Mouse (Mus musculus) urinary bladder, postnatal 36 days (tissue): ENCODE data around the gene Arhgap19.
"Not testable (repeated sequence)": the region's sequence is repeated elsewhere in the genome, so short reads cannot be mapped to it uniquely, and the experiment has no call there.

Experiments
- DNase-seq, 2 experiments: peaks; one replicate each; pipeline ENCODE4 v3.0.0; 2022; ENCODE audit warnings: low spot score in 2 of 2, mixed read lengths in 1 of 2

The Arhgap19 gene

DNA sequence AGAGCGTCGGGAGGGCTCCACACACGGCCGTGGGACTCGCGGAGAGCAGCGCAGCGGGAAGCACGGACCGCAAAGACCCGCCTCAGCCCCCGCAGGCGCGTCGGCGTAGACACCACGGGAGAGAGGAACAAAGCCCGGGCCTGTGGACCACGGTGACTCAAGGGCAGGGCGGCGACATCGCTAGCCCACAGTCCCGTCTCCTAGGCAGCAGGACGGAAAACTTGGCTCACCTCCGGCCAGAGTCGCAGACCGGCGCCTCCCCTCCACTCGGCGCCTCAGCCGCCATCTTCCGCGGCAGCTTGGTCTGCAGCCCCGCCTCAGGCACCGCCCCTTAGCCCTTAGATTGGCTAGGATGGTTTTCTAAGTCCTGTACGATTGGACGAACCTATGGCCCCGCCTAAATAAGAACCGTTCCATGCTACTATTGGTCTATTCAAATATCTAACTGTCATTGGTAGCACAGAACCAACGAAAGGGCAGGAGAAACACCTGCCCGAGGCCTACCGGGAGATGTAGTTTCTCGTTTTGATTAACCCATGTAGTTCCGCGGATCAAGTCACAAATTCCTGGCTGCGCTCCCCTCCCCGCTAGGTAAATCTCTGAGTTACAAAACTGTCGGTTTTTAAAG, at the start of gene Arhgap19:
TSS of gene Arhgap19 (minus strand) at position 306 of the 628 bp plus-strand sequence.
- DNase-seq = peak; percentile 82 to 91

DNA sequence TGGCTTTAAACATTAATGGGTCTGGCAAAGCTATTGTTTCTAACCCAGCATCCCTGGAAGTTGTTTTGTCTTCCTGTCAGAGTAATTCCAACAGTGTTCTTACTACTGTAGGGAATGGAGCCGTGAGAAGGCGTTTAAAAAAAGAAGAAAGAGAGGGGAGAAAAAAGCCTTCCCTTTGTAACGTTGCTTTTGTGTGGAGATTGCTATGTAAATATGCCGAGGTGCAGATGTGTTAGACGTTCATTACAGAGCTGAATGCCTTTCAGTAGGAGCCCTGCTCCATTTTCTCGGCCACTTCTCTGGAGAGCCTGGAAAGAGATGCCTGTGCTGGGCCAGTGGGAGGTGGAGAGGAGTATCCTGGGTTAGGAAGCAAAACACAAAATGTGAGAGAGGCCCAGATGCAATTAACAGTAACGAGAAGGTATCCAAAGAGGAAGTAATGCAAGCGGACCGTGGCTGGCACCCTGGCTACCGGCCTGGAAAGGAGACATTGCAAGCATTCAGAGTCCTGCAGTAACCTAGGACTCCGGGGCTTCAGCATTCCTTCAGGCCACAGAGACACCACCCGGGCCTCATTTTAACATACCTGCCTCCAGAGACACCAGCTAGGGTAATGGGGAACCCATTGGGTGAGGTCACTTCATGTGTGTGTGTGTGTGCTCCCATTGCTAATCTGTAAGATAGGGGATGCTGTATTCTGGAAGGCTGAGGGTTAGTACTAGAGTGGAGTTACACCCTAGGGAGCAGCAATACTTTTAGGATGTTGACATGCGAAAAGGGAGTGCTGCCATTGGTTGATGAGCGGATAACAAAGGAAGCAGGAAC, 49.1 kb upstream of the Arhgap19 start:
- DNase-seq = no peak

DNA sequence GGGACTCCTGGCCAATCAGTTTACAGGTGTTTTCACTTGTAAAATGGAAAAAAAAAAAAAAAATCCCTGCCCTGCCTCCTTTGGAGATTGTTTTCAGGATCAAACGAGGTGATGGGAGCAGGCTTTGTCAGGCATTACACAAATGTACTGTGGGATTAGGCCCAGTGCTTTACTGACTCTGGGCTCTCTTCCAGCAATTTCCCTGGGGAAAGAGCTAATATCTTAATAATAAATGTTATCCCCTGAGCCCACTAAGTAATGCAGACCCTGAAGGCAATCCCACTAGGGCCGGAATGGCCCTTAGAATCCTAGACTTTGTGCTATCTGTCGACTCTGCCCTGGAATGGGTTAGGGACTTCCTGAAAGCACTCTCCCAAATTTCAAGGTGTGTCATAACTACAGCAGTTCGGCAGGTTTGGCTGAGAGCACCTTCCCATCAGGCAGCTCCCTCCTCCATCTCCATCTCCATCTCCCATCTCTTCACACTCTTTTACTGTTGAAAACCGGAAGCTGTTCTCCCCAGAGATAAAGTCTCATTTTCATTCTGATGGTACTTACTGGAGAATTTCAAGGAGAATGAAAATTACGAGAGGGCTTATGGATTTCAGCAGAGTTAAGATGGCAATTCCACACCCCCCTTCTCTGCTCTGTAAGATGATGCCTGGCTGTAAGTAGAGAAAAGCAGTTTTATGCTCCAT, 48.3 kb upstream of the Arhgap19 start:
- no peak for DNase-seq

DNA sequence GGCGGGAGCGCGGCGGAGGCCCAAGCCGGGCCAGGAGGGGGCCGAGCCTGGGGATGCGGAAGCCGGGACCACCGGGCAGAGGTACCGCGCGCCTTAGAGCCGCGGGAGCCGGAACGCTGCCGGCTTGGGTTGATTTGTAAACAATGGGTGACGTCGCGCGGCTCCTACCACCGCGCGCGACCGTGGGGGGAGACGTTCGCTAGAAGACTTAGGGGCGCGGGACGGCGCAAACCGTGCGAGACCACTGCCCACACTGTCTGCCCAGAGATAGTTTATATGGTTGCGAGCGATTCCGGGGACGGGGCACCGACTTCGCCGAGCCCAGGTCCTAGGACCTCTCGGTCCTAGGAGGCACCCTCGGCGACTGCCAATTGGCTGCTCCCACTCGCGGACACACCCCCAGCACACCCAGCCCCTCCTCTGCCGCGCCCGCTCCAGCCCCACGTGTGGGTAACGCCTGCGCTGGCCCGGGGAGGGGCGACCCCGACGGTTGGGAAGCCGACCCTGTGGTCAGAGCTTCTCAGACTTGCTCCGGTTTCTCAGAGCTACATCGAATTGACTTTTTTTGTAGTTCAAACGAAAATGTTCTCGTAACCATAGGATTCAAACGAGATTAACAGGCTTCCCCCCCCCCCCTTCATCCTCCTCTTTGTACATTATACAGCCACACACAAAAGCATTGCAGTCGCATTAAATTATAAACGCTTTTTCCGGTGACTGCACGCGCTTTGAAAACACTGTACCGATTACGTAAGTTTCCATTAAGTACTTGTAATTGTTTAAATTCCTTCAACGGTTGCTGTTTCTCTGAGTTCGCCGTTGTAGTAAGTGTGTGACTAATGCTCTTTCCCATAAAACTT, 46.4 kb upstream of the Arhgap19 start, which contains the start of gene Frat2:
TSS of gene Frat2 (minus strand) at position 141 of the 860 bp plus-strand sequence.
- peak; percentile 83 to 87 for DNase-seq

DNA sequence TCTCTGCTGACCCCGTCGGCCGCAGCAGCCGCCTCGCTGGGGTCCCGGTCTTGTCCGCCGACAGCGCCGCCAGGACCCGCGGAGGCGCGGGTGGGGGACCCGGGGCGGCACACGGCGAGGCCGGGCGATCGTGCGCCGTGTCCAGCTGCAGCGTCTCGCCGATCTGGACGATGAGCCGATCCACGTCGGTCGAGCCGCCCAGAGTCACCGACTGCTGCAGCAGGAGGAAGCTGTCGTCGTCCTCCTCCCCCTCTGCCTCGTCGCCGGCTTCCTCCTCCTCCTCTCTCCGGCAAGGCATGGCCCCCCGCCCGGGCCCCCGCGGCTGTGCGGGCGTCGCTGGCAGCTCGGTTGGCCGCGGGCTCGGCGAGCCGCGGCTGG, 45.8 kb upstream of the Arhgap19 start:
- not testable (repeated sequence) for DNase-seq

DNA sequence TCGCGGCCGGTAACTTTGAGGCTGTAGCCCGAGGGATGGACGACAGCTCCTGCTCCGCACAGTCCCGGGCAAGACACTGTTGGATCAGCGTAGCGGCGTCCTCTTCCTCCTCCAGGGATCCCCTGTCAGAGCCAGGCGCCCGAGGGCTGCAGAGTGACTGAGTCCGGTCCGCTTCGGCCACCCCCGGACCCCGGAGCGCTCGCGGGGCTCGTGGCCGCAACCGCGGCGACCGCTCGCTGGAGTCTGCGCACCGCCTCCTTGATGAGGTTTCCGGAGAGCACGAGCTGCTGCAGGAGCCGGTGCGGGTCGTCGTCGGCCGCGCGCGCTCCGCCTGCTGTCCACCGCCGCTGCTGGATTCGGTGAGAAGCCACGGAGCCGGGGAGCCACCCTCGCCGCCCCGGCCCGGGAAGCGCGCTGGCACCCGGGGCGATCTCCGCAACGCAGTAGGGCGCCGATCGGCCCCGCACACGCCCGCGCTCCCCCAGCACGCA, 45.3 kb upstream of the Arhgap19 start:
- DNase-seq = peak; percentile 24 to 27

DNA sequence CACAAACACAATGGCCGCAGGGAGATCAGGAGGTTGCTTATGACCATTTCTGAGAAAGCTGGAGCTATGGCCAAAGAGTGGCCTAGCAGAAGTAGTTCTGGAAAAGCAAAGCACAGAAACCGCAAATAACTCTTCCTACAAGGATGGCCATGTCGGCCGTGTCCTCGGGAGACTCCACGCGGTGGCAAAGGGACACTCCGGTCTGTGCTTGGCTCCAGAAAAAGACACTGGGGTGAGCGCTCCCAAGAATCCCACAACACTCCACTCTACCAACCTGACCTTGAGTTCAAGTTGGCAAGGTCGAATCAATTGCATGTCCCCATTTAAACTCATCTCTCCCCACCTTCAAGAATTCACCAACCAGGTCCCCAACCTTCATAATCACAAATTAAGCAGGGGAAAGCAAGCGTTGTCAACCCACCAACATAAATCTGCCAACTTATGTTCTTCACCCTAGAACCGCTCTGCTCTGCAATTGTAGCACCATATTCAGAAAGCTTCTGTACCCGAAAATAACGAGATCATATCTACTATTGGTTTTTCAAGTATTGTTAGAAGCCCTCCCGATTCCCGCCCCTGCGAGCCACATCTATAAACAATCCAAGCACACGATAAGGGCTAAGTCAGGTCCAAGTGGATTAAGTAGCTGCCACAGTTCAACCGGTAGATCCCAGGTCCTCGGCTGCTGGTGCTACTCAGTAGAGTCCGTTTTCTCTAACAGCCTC, 44.7 kb upstream of the Arhgap19 start:
- DNase-seq = no peak

DNA sequence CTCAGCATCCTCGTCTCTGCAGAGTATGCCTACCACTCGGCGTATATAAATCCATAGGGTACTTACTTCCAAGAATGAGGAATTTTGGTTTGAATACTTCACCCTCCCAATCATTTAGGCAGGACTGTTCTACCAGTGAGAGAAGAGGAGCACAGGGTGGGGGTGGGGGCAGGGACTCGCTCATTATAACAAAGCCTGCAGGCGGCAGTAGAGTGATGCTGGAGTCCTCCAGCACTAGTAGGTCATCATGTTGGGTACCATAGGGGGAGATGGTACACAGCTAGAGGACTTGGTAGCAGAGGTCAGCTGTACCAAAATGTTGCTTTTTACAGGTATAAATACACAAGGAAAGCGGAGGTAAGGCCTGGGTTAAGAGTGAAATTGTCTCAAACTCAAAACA, 42.5 kb upstream of the Arhgap19 start:
- DNase-seq = no peak

DNA sequence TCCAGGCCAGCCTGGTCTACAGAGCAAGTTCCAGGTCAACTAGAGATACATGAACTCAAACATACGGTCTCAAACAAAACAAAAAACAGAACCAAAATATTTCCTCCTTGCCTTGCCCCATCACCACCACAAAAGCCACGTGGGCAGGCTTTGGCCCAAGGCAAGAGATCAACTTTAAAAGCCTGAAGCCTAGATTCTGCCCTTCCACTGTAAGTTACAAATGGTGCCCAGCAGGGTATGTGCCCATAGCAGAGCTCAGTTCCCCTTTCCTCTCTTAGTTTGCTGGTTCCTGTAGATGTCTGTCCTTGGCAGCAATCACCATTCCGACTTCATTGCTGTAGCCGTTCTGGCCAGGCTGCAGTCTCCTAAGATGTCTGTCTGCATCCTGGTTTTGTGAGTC, 40.9 kb upstream of the Arhgap19 start:
- DNase-seq = no peak

DNA sequence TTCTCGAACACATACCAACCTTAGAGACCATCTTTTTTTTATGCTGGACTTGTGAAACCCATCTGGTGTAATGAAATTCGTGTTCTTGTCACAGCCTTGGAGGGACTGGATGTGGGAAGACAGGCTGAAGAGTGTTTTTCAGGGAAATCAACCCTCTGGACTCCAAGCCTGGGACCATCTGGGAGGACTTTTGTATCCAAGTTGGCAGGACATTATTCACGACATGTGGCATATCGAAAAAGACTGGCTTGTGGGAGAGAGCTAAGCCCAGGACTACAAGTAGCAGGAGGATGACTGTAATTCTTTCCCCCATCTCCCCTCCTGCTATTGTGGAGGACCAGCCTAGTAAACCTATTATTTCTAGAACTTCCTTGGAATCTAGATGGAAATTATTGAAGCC, 40.3 kb upstream of the Arhgap19 start:
- DNase-seq = no peak

DNA sequence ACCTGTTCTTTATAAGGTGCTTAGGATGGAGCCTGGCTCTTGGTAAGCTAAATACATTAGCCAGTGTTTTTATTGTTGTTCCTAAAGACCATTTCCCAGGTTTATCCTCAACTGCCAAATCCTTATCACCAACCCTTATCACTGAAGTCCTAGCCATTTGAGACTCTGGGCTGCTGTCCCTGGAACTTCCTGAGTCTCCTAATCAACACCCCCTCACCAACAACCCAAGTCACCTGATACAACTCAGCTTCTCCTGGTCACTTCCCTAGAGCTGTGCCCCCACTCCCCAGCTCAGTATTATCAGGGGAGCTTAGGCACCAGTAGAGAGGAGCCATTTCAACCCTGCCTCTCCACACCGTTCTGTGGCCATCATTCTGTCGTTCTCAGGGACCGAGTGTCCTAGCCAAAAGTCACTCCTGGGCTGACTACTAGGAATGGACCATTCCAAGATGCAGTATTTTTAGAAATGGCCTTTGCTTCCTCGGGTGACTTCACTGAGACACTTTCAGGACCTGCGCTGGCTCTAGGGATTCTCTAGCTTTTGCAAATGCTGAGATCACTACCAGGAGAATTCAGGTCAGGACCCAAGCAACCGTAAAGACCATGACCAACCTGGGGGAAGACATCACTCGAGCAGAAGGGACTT, 39.4 kb upstream of the Arhgap19 start:
- no peak for DNase-seq

DNA sequence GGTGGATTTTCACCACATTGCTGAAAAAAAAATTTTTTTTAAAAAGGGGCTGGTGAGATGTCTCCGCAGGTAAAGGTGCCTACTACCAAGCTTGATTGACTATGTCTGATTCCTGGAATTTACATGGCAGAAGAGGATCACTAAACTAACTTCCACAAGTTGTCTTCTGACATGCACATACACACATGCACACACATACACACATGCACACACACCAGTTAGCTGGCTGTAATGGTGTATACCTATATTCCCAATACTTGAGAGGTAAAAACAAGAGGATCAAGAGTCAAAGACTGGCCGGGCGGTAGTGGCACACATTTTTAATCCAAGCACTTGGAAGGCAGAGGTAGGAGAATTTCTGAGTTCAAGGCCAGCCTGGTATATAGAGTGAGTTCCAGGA, 37.8 kb upstream of the Arhgap19 start:
- DNase-seq = no peak

DNA sequence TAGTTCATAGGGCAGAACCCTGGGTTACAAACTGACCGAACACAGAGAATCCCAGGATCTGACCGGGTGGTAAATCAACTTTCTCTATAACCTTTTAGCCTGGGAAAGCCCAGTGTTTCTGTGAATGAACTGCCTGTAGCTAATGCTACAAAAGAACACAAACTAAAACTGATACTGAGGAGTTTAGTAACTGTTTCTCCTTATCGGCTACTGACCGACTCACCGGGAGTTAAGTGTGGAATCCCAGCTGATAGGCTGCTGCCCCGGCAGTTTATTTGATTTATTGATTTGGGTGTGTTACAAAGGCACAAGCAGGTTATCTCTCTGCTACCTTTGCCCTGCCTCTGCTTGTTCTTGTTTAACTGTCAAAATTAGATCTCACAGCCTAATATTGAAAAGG, 37.0 kb upstream of the Arhgap19 start:
- DNase-seq = no peak

DNA sequence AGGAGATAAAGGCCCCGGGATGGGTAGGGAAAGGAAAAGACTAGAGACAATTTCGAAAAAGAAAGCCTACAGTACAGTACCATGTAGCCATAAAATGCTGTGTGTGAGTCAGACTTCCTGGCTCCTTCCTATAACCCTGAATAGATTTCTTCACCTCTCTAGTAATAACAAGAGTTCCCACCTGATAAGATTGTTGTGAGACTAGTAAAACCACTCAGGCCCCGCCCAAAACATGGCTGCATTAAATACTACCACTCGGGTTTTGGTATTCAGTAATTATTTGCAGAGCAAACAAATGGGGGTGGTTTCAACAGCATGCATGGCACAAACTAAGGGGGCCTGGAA, 36.0 kb upstream of the Arhgap19 start:
- peak; percentile 56 to 66 for DNase-seq

DNA sequence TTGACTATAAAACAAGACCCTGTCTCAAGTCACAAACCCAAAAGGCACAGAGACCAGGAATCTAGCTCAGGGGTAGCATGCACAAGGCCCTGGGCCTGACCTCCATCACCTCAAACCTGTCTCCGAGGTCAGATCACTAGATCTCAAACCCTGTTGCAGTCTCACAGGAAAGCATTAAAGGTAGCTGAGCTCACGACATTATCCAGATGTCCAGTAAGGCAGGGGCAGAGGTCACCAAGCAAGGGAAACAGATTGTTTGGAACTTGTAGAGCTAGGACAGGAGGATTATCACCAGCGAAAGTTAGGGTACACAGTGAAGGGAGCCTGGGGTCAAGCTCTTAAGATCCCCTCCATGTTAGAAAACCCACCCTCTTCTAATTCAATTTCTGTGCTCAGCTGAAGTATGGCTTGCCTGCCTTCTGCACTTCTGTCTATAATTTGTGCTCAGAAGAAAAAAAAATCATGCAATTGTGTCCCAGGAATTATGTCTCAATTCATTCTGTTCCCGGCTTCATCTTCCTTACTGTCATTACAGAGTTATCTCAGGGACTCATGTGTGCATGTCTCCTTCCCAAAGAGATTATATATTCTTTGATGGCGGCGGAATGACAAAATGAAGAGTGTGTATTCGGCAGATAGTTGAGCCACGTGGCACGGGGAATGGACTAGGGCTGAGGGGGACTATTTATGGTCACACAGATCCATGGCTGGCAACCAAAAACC, 35.5 kb upstream of the Arhgap19 start:
- DNase-seq = no peak

DNA sequence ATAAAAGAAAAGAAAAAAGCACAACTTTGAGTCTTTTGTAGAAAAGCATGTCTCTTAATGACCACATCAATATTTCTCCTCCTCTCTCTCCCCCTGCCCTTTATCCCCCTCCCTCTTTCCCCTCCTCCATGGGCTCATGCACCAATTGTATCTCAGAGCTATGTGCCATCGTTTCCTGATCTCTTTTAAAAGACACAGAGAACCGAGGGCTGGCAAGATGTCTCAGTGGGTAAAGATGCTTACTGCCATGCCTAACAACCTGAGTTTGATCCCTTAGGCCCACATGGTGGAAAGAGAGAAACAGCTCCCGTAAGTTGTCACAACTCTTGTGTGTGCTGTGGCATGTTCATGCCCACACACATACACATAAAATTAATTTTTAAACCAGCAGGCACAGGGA, 34.9 kb upstream of the Arhgap19 start:
- no peak for DNase-seq

DNA sequence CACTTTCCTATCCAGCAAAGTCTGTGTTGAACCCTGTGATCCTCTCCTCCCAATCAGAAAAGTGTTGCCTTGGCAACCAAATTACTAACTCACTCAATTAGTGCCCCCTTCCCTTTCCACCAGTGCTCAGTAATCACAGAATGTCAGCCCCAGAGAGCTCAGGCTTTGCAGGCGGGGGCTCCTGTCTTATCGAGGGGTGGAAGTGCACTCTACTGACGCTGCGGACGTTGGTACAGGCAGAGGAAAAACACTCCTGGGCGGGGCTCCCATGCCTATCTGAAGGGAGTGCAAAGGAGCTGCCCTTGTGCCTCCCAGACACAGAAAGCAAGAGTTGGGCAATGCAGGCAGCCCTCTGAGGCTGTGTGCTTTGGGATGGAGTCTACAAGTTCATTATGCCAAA, 34.0 kb upstream of the Arhgap19 start:
- DNase-seq = peak in 1 of 2 experiments; percentile 31

DNA sequence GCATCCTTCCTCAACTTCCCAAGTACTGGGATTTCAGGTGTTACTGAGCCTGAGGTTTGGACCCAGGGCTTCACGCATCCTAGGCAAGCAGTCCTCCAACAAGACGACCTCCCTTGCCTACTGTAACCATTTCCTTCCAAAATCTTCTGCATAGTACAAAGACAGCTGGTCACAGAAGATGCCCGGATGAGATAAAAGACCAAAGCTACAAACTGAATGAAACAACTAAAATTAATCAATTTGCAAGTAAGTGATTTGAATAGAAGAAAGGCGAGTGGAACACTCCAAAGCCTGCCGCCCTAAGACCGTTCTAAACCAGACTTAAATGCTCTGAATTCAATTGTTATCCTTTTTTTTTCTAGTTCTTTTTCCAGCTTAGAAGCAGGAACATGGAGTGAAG, 33.6 kb upstream of the Arhgap19 start:
- no peak for DNase-seq

DNA sequence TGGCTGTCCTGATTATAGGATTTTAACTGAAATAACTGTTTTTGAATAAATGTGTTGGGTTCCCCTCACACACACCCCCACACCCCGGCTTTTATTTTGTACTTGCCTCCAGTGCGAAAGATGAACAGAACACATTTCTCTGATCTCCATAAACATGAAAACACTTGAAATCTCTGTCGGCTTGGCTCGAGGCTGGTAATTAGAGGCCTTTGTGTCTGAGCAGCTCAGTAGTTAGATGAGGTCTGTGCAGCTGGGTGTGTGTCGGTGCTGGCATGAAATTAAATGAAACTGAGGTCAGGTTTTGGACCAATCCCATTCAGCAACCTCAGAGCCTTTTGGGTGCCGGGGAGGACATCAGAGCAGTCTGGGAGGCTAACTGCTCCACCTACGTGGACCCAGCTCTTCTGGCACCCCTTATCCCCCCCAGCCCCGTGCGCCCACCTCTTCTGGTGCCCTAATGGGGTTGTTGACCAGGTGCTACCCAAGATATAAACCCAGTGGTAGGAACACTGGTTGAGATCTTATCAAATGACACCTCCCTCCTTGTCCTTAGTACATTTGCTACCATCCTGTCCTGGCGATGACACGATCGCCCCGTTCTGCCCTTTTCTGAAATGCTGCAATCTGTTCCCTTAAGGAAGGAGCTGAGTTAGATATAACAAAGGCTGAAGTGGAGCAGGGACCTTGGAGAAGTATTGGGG, 30.8 kb upstream of the Arhgap19 start:
- DNase-seq = no peak
